Mouse (Mus musculus): ENCODE data around the gene Dnah11. TPM values are rescaled to one million over a fixed set of nuclear protein-coding genes. Genes with fewer than 3 reads are reported as not detected.

Dnah11 gene
- polyA plus RNA-seq, 1 experiment from 2014 or later: not detected

GRCm38 (mm10) chr12:118034990-118035389 is 163.9 kb downstream of the Dnah11 start:
- 55% methylated on average over 1 of the region's 1 CpGs for WGBS
- no peak for ATAC-seq (ENCODE audit: insufficient number of reproducible peaks, insufficient read depth, low FRiP score, low read depth)

GRCm38 (mm10) chr12:118025771-118026170 is 173.1 kb downstream of the Dnah11 start:
- no peak for ATAC-seq (ENCODE audit: insufficient number of reproducible peaks, insufficient read depth, low FRiP score, low read depth)
- 63% methylated on average over 4 of the region's 4 CpGs for WGBS
- H3K4me1 ChIP-seq (ENCODE audit: control insufficient read depth in 2 of 2, insufficient read depth in 2 of 2, low read length in 2 of 2): no peaks in the 10 kb centered on the region

More at GRCm38 (mm10) chr12:118034990-118035389, 163.9 kb downstream of the Dnah11 start:
- no peak overlapping the region for H3K27ac ChIP-seq (replicated peaks in 1 of 2; ENCODE audit: control insufficient read depth in 1 of 2, insufficient read depth in 1 of 2, low read depth in 2 of 2, low read length in 2 of 2)
- no peak overlapping the region for H3K4me2 ChIP-seq (ENCODE audit: low read length)
- no peaks in the 10 kb centered on the region for H3K9me3 ChIP-seq (ENCODE audit: control insufficient read depth, low read length)
- no peaks in the 10 kb centered on the region for H3K4me1 ChIP-seq (ENCODE audit: control insufficient read depth in 2 of 2, insufficient read depth in 2 of 2, low read length in 2 of 2)
- no peak overlapping the region for H3K9ac ChIP-seq (ENCODE audit: low read length)
- no peak overlapping the region for H3K4me3 ChIP-seq (ENCODE audit: control insufficient read depth in 1 of 2, insufficient read depth in 1 of 2, low read depth in 1 of 2, low read length in 2 of 2)
- no peaks in the 10 kb centered on the region for H3K27me3 ChIP-seq (ENCODE audit: control insufficient read depth, insufficient read depth, low read length)
- H3K36me3 ChIP-seq (ENCODE audit: control insufficient read depth, insufficient read depth, low read length): no peaks in the 10 kb centered on the region

GRCm38 (mm10) chr12:118018936-118019335 is 179.9 kb downstream of the Dnah11 start:
- no peak overlapping the region for H3K4me2 ChIP-seq (ENCODE audit: low read length)
- no peak overlapping the region for H3K27ac ChIP-seq (replicated peaks in 1 of 2; ENCODE audit: control insufficient read depth in 1 of 2, insufficient read depth in 1 of 2, low read depth in 2 of 2, low read length in 2 of 2)
- peaks cover 0 to 4% of the 10 kb centered on the region in 2 experiments; a peak in 1 of 4 replicates for H3K4me1 ChIP-seq (ENCODE audit: control insufficient read depth in 2 of 2, insufficient read depth in 2 of 2, low read length in 2 of 2)
- ATAC-seq (ENCODE audit: insufficient number of reproducible peaks, insufficient read depth, low FRiP score, low read depth): peak; percentile 50
- H3K9ac ChIP-seq (ENCODE audit: low read length): no peak overlapping the region
- WGBS: 39% methylated on average over 6 of the region's 6 CpGs
- no peak overlapping the region for H3K4me3 ChIP-seq (ENCODE audit: control insufficient read depth in 1 of 2, insufficient read depth in 1 of 2, low read depth in 1 of 2, low read length in 2 of 2)
- H3K27me3 ChIP-seq (ENCODE audit: control insufficient read depth, insufficient read depth, low read length): no peaks in the 10 kb centered on the region
- H3K9me3 ChIP-seq (ENCODE audit: control insufficient read depth, low read length): no peaks in the 10 kb centered on the region
- no peaks in the 10 kb centered on the region for H3K36me3 ChIP-seq (ENCODE audit: control insufficient read depth, insufficient read depth, low read length)

More at GRCm38 (mm10) chr12:118025771-118026170, 173.1 kb downstream of the Dnah11 start:
- no peaks in the 10 kb centered on the region for H3K9me3 ChIP-seq (ENCODE audit: control insufficient read depth, low read length)
- no peaks in the 10 kb centered on the region for H3K27me3 ChIP-seq (ENCODE audit: control insufficient read depth, insufficient read depth, low read length)
- no peaks in the 10 kb centered on the region for H3K36me3 ChIP-seq (ENCODE audit: control insufficient read depth, insufficient read depth, low read length)
- no peak overlapping the region for H3K9ac ChIP-seq (ENCODE audit: low read length)
- H3K27ac ChIP-seq (replicated peaks in 1 of 2; ENCODE audit: control insufficient read depth in 1 of 2, insufficient read depth in 1 of 2, low read depth in 2 of 2, low read length in 2 of 2): no peak overlapping the region
- H3K4me3 ChIP-seq (ENCODE audit: control insufficient read depth in 1 of 2, insufficient read depth in 1 of 2, low read depth in 1 of 2, low read length in 2 of 2): no peak overlapping the region
- no peak overlapping the region for H3K4me2 ChIP-seq (ENCODE audit: low read length)

- peaks cover 0 to 1% of the 10 kb centered on the region in 2 experiments; a peak in 1 of 4 replicates for H3K4me1 ChIP-seq (ENCODE audit: control insufficient read depth in 2 of 2, insufficient read depth in 2 of 2, low read length in 2 of 2)
Measured at GRCm38 (mm10) chr12:118013872-118014271, 185.0 kb downstream of the Dnah11 start.

GRCm38 (mm10) chr12:118011921-118012320 is 186.9 kb downstream of the Dnah11 start:
- no peaks in the 10 kb centered on the region for H3K4me1 ChIP-seq (ENCODE audit: control insufficient read depth in 2 of 2, insufficient read depth in 2 of 2, low read length in 2 of 2)
- H3K36me3 ChIP-seq (ENCODE audit: control insufficient read depth, insufficient read depth, low read length): no peaks in the 10 kb centered on the region
- no peak overlapping the region for H3K4me3 ChIP-seq (ENCODE audit: control insufficient read depth in 1 of 2, insufficient read depth in 1 of 2, low read depth in 1 of 2, low read length in 2 of 2)
- no peak overlapping the region for H3K9ac ChIP-seq (ENCODE audit: low read length)
- ATAC-seq (ENCODE audit: insufficient number of reproducible peaks, insufficient read depth, low FRiP score, low read depth): no peak
- H3K4me2 ChIP-seq (ENCODE audit: low read length): no peak overlapping the region
- no peaks in the 10 kb centered on the region for H3K27me3 ChIP-seq (ENCODE audit: control insufficient read depth, insufficient read depth, low read length)
- WGBS: 85% methylated on average over 8 of the region's 8 CpGs
- H3K9me3 ChIP-seq (ENCODE audit: control insufficient read depth, low read length): no peaks in the 10 kb centered on the region
- no peak overlapping the region for H3K27ac ChIP-seq (replicated peaks in 1 of 2; ENCODE audit: control insufficient read depth in 1 of 2, insufficient read depth in 1 of 2, low read depth in 2 of 2, low read length in 2 of 2)

More at GRCm38 (mm10) chr12:118013872-118014271, 185.0 kb downstream of the Dnah11 start:
- no peak overlapping the region for H3K9ac ChIP-seq (ENCODE audit: low read length)
- H3K4me3 ChIP-seq (ENCODE audit: control insufficient read depth in 1 of 2, insufficient read depth in 1 of 2, low read depth in 1 of 2, low read length in 2 of 2): no peak overlapping the region
- H3K4me2 ChIP-seq (ENCODE audit: low read length): no peak overlapping the region
- ATAC-seq (ENCODE audit: insufficient number of reproducible peaks, insufficient read depth, low FRiP score, low read depth): no peak
- H3K27me3 ChIP-seq (ENCODE audit: control insufficient read depth, insufficient read depth, low read length): no peaks in the 10 kb centered on the region
- WGBS: 80% methylated on average over 3 of the region's 3 CpGs
- H3K27ac ChIP-seq (replicated peaks in 1 of 2; ENCODE audit: control insufficient read depth in 1 of 2, insufficient read depth in 1 of 2, low read depth in 2 of 2, low read length in 2 of 2): no peak overlapping the region
- no peaks in the 10 kb centered on the region for H3K9me3 ChIP-seq (ENCODE audit: control insufficient read depth, low read length)
- H3K36me3 ChIP-seq (ENCODE audit: control insufficient read depth, insufficient read depth, low read length): no peaks in the 10 kb centered on the region

GRCm38 (mm10) chr12:117994938-117995337 is 203.9 kb downstream of the Dnah11 start:
- no peak overlapping the region for H3K4me3 ChIP-seq (ENCODE audit: control insufficient read depth in 1 of 2, insufficient read depth in 1 of 2, low read depth in 1 of 2, low read length in 2 of 2)
- H3K27ac ChIP-seq (replicated peaks in 1 of 2; ENCODE audit: control insufficient read depth in 1 of 2, insufficient read depth in 1 of 2, low read depth in 2 of 2, low read length in 2 of 2): no peak overlapping the region
- peaks cover 17% of the 10 kb centered on the region; the same call in 1 of the 2 replicates for H3K27me3 ChIP-seq (ENCODE audit: control insufficient read depth, insufficient read depth, low read length)
- H3K36me3 ChIP-seq (ENCODE audit: control insufficient read depth, insufficient read depth, low read length): no peaks in the 10 kb centered on the region
- WGBS: 77% methylated on average over 9 of the region's 9 CpGs
- no peak overlapping the region for H3K4me2 ChIP-seq (ENCODE audit: low read length)
- no peak for ATAC-seq (ENCODE audit: insufficient number of reproducible peaks, insufficient read depth, low FRiP score, low read depth)
- no peak overlapping the region for H3K9ac ChIP-seq (ENCODE audit: low read length)
- H3K9me3 ChIP-seq (ENCODE audit: control insufficient read depth, low read length): no peaks in the 10 kb centered on the region
- H3K4me1 ChIP-seq (ENCODE audit: control insufficient read depth in 2 of 2, insufficient read depth in 2 of 2, low read length in 2 of 2): 0 out of 4 replicates have a peak, but pooled peaks cover 0 to under 1% of the 10 kb centered on the region in 2 experiments

GRCm38 (mm10) chr12:117993499-117993898 is 205.3 kb downstream of the Dnah11 start:
- Histone ChIP-seq H3K27me3 (ENCODE audit: control insufficient read depth, insufficient read depth, low read length) (peaks cover 17% of the 10 kb centered on the region; the same call in 1 of the 2 replicates), H3K9me3 (ENCODE audit: control insufficient read depth, low read length) (no peaks in the 10 kb centered on the region), H3K4me3 (ENCODE audit: control insufficient read depth in 1 of 2, insufficient read depth in 1 of 2, low read depth in 1 of 2, low read length in 2 of 2) (no peak overlapping the region), H3K9ac (ENCODE audit: low read length) (no peak overlapping the region), H3K27ac (replicated peaks in 1 of 2; ENCODE audit: control insufficient read depth in 1 of 2, insufficient read depth in 1 of 2, low read depth in 2 of 2, low read length in 2 of 2) (no peak overlapping the region), H3K4me2 (ENCODE audit: low read length) (no peak overlapping the region), H3K36me3 (ENCODE audit: control insufficient read depth, insufficient read depth, low read length) (no peaks in the 10 kb centered on the region), H3K4me1 (ENCODE audit: control insufficient read depth in 2 of 2, insufficient read depth in 2 of 2, low read length in 2 of 2) (peaks cover 0 to 12% of the 10 kb centered on the region in 2 experiments; a peak in 3 of 4 replicates)
- ATAC-seq (ENCODE audit: insufficient number of reproducible peaks, insufficient read depth, low FRiP score, low read depth): peak; percentile 87
- under 1% methylated on average over 7 of the region's 7 CpGs for WGBS

All from heart, embryonic 14.5 days (tissue).